In genomic region chr5:129666271-129666909, GRCm38 (mm10) we compare ENCODE assay signal across 11 mouse cellular contexts. TPM values are rescaled to one million over a fixed set of nuclear protein-coding genes. Genes with fewer than 3 reads are reported as not detected.
"Had no signal": no experiment of that assay in that cellular context is flagged by ENCODE, and none has a peak within 500 bp of the region (broad histone marks: within the 10 kb centered on the region; RNA-seq: fewer than 3 reads in every experiment).

No protein-coding gene starts in this region.

- DNase-seq: kidney, adult 2 months; kidney, postnatal 14 days; layer of hippocampus, adult 9-11 months; layer of hippocampus, postnatal 36 days; lung, adult 2 months; midbrain, embryonic 14.5 days; right cerebral cortex, adult 18-20 months; thymus, postnatal 4 days had no signal

RNA-seq across cellular contexts. Expression of gene Sept14, which starts 41.9 kb away (rescaled TPM):
- total RNA-seq: layer of hippocampus, postnatal 36 days; left cerebral cortex, postnatal 36 days; liver, adult 2 months; megakaryocyte, adult 5-6 weeks had no signal
